Mouse (Mus musculus): Measurements from ENCODE around the gene Ndufb10. TPM values are rescaled to one million over a fixed set of nuclear protein-coding genes. Genes with fewer than 3 reads are reported as not detected.

The Ndufb10 gene
- polyA plus RNA-seq, 1 experiment, result 403 TPM

GRCm38 (mm10) chr17:24676187-24676586, 48.1 kb downstream of the Ndufb10 start:
- WGBS, result 64% methylated on average over 2 of the region's 2 CpGs
- TF ChIP-seq POLR2A (IDR thresholded peaks at IDR 0.05; ENCODE audit: low read depth, low read length) (no peak; the same call in 1 of the 2 replicates), CTCF (IDR thresholded peaks at IDR 0.05; ENCODE audit: extremely low read depth, insufficient read length, insufficient replicate concordance, low read depth, low read length) (peak; percentile 84; the same call in 1 of the 2 replicates)
- Histone ChIP-seq H3K27me3 (ENCODE audit: control insufficient read depth, insufficient read depth, low read length) (no peaks in the 10 kb centered on the region), H3K4me1 (ENCODE audit: control insufficient read depth, insufficient read depth, insufficient read length, low read length) (peaks cover 14% of the 10 kb centered on the region), H3K4me3 (ENCODE audit: low read depth, low read length) (no peak overlapping the region), H3K27ac (ENCODE audit: insufficient read depth, low read depth, low read length) (no peak overlapping the region), H3K36me3 (ENCODE audit: control insufficient read depth, insufficient read depth, low read length) (peaks cover 43% of the 10 kb centered on the region)

- TF ChIP-seq CTCF (IDR thresholded peaks at IDR 0.05; ENCODE audit: extremely low read depth, insufficient read length, insufficient replicate concordance, low read depth, low read length), result no peak
- no peak for TF ChIP-seq POLR2A (IDR thresholded peaks at IDR 0.05; ENCODE audit: low read depth, low read length)
- Histone ChIP-seq H3K4me3 (ENCODE audit: low read depth, low read length) (no peak overlapping the region), H3K27ac (ENCODE audit: insufficient read depth, low read depth, low read length) (no peak overlapping the region), H3K4me1 (ENCODE audit: control insufficient read depth, insufficient read depth, insufficient read length, low read length) (peaks cover 18% of the 10 kb centered on the region), H3K27me3 (ENCODE audit: control insufficient read depth, insufficient read depth, low read length) (no peaks in the 10 kb centered on the region), H3K36me3 (ENCODE audit: control insufficient read depth, insufficient read depth, low read length) (peaks cover 25% of the 10 kb centered on the region)
- 73% methylated on average over 7 of the region's 7 CpGs for WGBS
Measured at GRCm38 (mm10) chr17:24674277-24674676, 50.0 kb downstream of the Ndufb10 start.

- TF ChIP-seq POLR2A (IDR thresholded peaks at IDR 0.05; ENCODE audit: low read depth, low read length) (no peak; the same call in 1 of the 2 replicates), CTCF (IDR thresholded peaks at IDR 0.05; ENCODE audit: extremely low read depth, insufficient read length, insufficient replicate concordance, low read depth, low read length) (no peak)
- Histone ChIP-seq H3K36me3 (ENCODE audit: control insufficient read depth, insufficient read depth, low read length) (peaks cover 7% of the 10 kb centered on the region), H3K4me1 (ENCODE audit: control insufficient read depth, insufficient read depth, insufficient read length, low read length) (peaks cover 15% of the 10 kb centered on the region; the same call in 1 of the 2 replicates), H3K27me3 (ENCODE audit: control insufficient read depth, insufficient read depth, low read length) (no peaks in the 10 kb centered on the region), H3K27ac (ENCODE audit: insufficient read depth, low read depth, low read length) (peak overlapping the region; percentile 35), H3K4me3 (ENCODE audit: low read depth, low read length) (peak overlapping the region; percentile 22; the same call in 1 of the 2 replicates)
- 5% methylated on average over 5 of the region's 5 CpGs for WGBS
Measured at GRCm38 (mm10) chr17:24672141-24672540, 52.1 kb downstream of the Ndufb10 start.

Other genes starting within 250 kb of the Ndufb10 start
- gene Mlst8, start 245.4 kb downstream of the Ndufb10 start, polyA plus RNA-seq (2012; rRNA removed), result 16.9 and 33.7 TPM in 2 replicates
- gene Caskin1, start 235.9 kb downstream of the Ndufb10 start, polyA plus RNA-seq (2012; rRNA removed), result 0.50 and 0.77 TPM in 2 replicates
- gene Traf7, start 196.5 kb downstream of the Ndufb10 start, polyA plus RNA-seq (2012; rRNA removed), result 75.8 and 113 TPM in 2 replicates
- gene Rab26, start 190.3 kb downstream of the Ndufb10 start, polyA plus RNA-seq (2012; rRNA removed), result 1.2 and 6.1 TPM in 2 replicates
- 26.1 and 31.9 TPM in 2 replicates for gene Pkd1, start 174.6 kb downstream of the Ndufb10 start, polyA plus RNA-seq (2012; rRNA removed)
- gene Tsc2, start 91.8 kb downstream of the Ndufb10 start, polyA plus RNA-seq (2012; rRNA removed), result 52.8 and 83.5 TPM in 2 replicates
- gene Nthl1, start 91.8 kb downstream of the Ndufb10 start, polyA plus RNA-seq (2012; rRNA removed), result 6.0 and 7.2 TPM in 2 replicates
- 35.6 and 44.9 TPM in 2 replicates for gene Slc9a3r2, start 74.2 kb downstream of the Ndufb10 start, polyA plus RNA-seq (2012; rRNA removed)
- 2.0 and 6.5 TPM in 2 replicates for gene Npw, start 66.0 kb downstream of the Ndufb10 start, polyA plus RNA-seq (2012; rRNA removed)
- 41.1 and 85.8 TPM in 2 replicates for gene Zfp598, start 54.8 kb downstream of the Ndufb10 start, polyA plus RNA-seq (2012; rRNA removed)
- 1.2 and 1.3 TPM in 2 replicates for gene Syngr3, start 34.5 kb downstream of the Ndufb10 start, polyA plus RNA-seq (2012; rRNA removed)
- gene Gfer, start 28.3 kb downstream of the Ndufb10 start, polyA plus RNA-seq (2012; rRNA removed), result 22.8 and 35.9 TPM in 2 replicates
- 57.7 and 115 TPM in 2 replicates for gene Noxo1, start 28.2 kb downstream of the Ndufb10 start, polyA plus RNA-seq (2012; rRNA removed)
- 26.0 and 49.6 TPM in 2 replicates for gene Tbl3, start 16.8 kb downstream of the Ndufb10 start, polyA plus RNA-seq (2012; rRNA removed)
- gene Rnf151, start 6.4 kb downstream of the Ndufb10 start, polyA plus RNA-seq (2012; rRNA removed), result 0.19 TPM in 1 of 2 replicates, not detected in the other
- 1,627 and 2,207 TPM in 2 replicates for gene Rps2, start 6.4 kb downstream of the Ndufb10 start, polyA plus RNA-seq (2012; rRNA removed)
- 0.11 and 0.19 TPM in 2 replicates for gene Rpl3l, start 3.3 kb upstream of the Ndufb10 start, polyA plus RNA-seq (2012; rRNA removed)
- gene Msrb1, start 12.2 kb upstream of the Ndufb10 start, polyA plus RNA-seq (2012; rRNA removed), result 29.5 and 54.2 TPM in 2 replicates
- 1.7 and 2.8 TPM in 2 replicates for gene Hs3st6, start 28.5 kb upstream of the Ndufb10 start, polyA plus RNA-seq (2012; rRNA removed)
- not detected in 2 replicates for gene Meiob, start 79.8 kb upstream of the Ndufb10 start, polyA plus RNA-seq (2012; rRNA removed)
- 352 and 372 TPM in 2 replicates for gene Hagh, start 115.7 kb upstream of the Ndufb10 start, polyA plus RNA-seq (2012; rRNA removed)
- 65.2 and 108 TPM in 2 replicates for gene Fahd1, start 125.9 kb upstream of the Ndufb10 start, polyA plus RNA-seq (2012; rRNA removed)
- 0.42 and 1.4 TPM in 2 replicates for gene Igfals, start 141.5 kb upstream of the Ndufb10 start, polyA plus RNA-seq (2012; rRNA removed)
- 33.0 and 39.9 TPM in 2 replicates for gene Nubp2, start 161.9 kb upstream of the Ndufb10 start, polyA plus RNA-seq (2012; rRNA removed)
- 51.5 and 88.1 TPM in 2 replicates for gene Spsb3, start 162.2 kb upstream of the Ndufb10 start, polyA plus RNA-seq (2012; rRNA removed)
- gene Eme2, start 170.6 kb upstream of the Ndufb10 start, polyA plus RNA-seq (2012; rRNA removed), result 20.3 and 21.0 TPM in 2 replicates
- gene Mrps34, start 170.6 kb upstream of the Ndufb10 start, polyA plus RNA-seq (2012; rRNA removed), result 244 and 319 TPM in 2 replicates
- 29.4 and 52.4 TPM in 2 replicates for gene Nme3, start 172.0 kb upstream of the Ndufb10 start, polyA plus RNA-seq (2012; rRNA removed)
- 37.0 and 51.7 TPM in 2 replicates for gene Mapk8ip3, start 212.5 kb upstream of the Ndufb10 start, polyA plus RNA-seq (2012; rRNA removed)
- 13.3 and 18.2 TPM in 2 replicates for gene Jpt2, start 236.2 kb upstream of the Ndufb10 start, polyA plus RNA-seq (2012; rRNA removed)

Data from small intestine, adult 2 months (tissue).